Mouse (Mus musculus) adipose tissue, adult 10 weeks (tissue): Measurements from ENCODE around the gene Ajm1. TPM values are rescaled to one million over a fixed set of nuclear protein-coding genes. Genes with fewer than 3 reads are reported as not detected.

Source experiments
- polyA plus RNA-seq: library from polyadenylated mRNA; stranded (reverse); fragments of 350-450 nt; fragmentation: Illumina TruSeq; extraction: RNeasy Lipid Tissue Mini Kit (QIAGEN cat#74804); gene quantifications from one replicate; pipeline ENCODE4 v1.2.3, GENCODE M21; 2014; ENCODE audit warnings: low read depth, low replicate concordance

The Ajm1 gene
- 1.7 TPM for polyA plus RNA-seq

GRCm38 (mm10) chr2:25581294-25581864 is at the start of gene Ajm1:
Gene Ajm1, minus strand, starts transcription at chr2:25581757.

GRCm38 (mm10) chr2:25627811-25628210 is 46.3 kb upstream of the Ajm1 start, which contains the start of gene Fcna:
Gene Fcna, minus strand, starts transcription at chr2:25628030.

GRCm38 (mm10) chr2:25621229-25622200 is 40.0 kb upstream of the Ajm1 start, which contains the start of gene Tmem141:
Gene Tmem141, minus strand, starts transcription at chr2:25622005.

GRCm38 (mm10) chr2:25617578-25617977 is 36.0 kb upstream of the Ajm1 start, which contains the start of gene Ccdc183:
Gene Ccdc183, minus strand, starts transcription at chr2:25617678.

GRCm38 (mm10) chr2:25607761-25608622 is 26.4 kb upstream of the Ajm1 start, which contains the start of gene Rabl6:
Gene Rabl6, minus strand, starts transcription at chr2:25608521.

GRCm38 (mm10) chr2:25574579-25575431 is 6.8 kb downstream of the Ajm1 start, which contains the start of the genes Mamdc4 and Phpt1:
Gene Mamdc4, minus strand, starts transcription at chr2:25574845.
Gene Phpt1, minus strand, starts transcription at chr2:25575224.

GRCm38 (mm10) chr2:25557221-25557963 is 24.2 kb downstream of the Ajm1 start, which contains the start of gene Edf1:
Gene Edf1, plus strand, starts transcription at chr2:25557847.

GRCm38 (mm10) chr2:25546811-25547491 is 34.6 kb downstream of the Ajm1 start, which contains the start of gene Traf2:
Gene Traf2, minus strand, starts transcription at chr2:25546940.

Other genes with a start within 250 kb of the Ajm1 start
- 44.1 TPM for gene Man1b1, start 249.4 kb downstream of the Ajm1 start, polyA plus RNA-seq
- 15.5 TPM for gene Dpp7, start 225.4 kb downstream of the Ajm1 start, polyA plus RNA-seq
- 26.4 TPM for gene Uap1l1, start 216.1 kb downstream of the Ajm1 start, polyA plus RNA-seq
- 1.5 TPM for gene Sapcd2, start 209.4 kb downstream of the Ajm1 start, polyA plus RNA-seq
- 47.9 TPM for gene Entpd2, start 185.9 kb downstream of the Ajm1 start, polyA plus RNA-seq
- gene Npdc1, start 182.4 kb downstream of the Ajm1 start, polyA plus RNA-seq = 94.7 TPM
- 0.61 TPM for gene Fut7, start 158.5 kb downstream of the Ajm1 start, polyA plus RNA-seq
- gene Abca2, start 153.1 kb downstream of the Ajm1 start, polyA plus RNA-seq = 204 TPM
- gene Clic3, start 124.9 kb downstream of the Ajm1 start, polyA plus RNA-seq = 34.4 TPM
- gene Paxx, start 120.7 kb downstream of the Ajm1 start, polyA plus RNA-seq = 79.8 TPM
- gene Ptgds, start 111.7 kb downstream of the Ajm1 start, polyA plus RNA-seq = 1,188 TPM
- 383 TPM for gene Lcn12, start 87.8 kb downstream of the Ajm1 start, polyA plus RNA-seq
- 74.6 TPM for gene Fbxw5, start 81.0 kb downstream of the Ajm1 start, polyA plus RNA-seq
- 7.2 TPM for gene C8g, start 80.0 kb downstream of the Ajm1 start, polyA plus RNA-seq
- gene Traf2, start 34.8 kb downstream of the Ajm1 start, polyA plus RNA-seq = 15.6 TPM
- gene Edf1, start 23.9 kb downstream of the Ajm1 start, polyA plus RNA-seq = 250 TPM
- gene Mamdc4, start 6.9 kb downstream of the Ajm1 start, polyA plus RNA-seq = 1.1 TPM
- gene Phpt1, start 6.5 kb downstream of the Ajm1 start, polyA plus RNA-seq = 65.3 TPM
- gene Rabl6, start 26.8 kb upstream of the Ajm1 start, polyA plus RNA-seq = 69.7 TPM
- gene Ccdc183, start 35.9 kb upstream of the Ajm1 start, polyA plus RNA-seq = 7.2 TPM
- gene Tmem141, start 40.2 kb upstream of the Ajm1 start, polyA plus RNA-seq = 48.8 TPM
- gene Fcna, start 46.3 kb upstream of the Ajm1 start, polyA plus RNA-seq = 41.5 TPM
- 6,740 TPM for gene Lcn8, start 71.4 kb upstream of the Ajm1 start, polyA plus RNA-seq
- 8,551 TPM for gene Lcn5, start 76.2 kb upstream of the Ajm1 start, polyA plus RNA-seq
- 653 TPM for gene Lcn6, start 95.0 kb upstream of the Ajm1 start, polyA plus RNA-seq
- 827 TPM for gene Lcn10, start 101.0 kb upstream of the Ajm1 start, polyA plus RNA-seq
- 28.7 TPM for gene Obp2a, start 118.3 kb upstream of the Ajm1 start, polyA plus RNA-seq
- gene Bmyc, start 125.0 kb upstream of the Ajm1 start, polyA plus RNA-seq = 235 TPM
- gene Obp2b, start 155.3 kb upstream of the Ajm1 start, polyA plus RNA-seq = 0.82 TPM
- not detected for gene Lcn3, start 183.8 kb upstream of the Ajm1 start, polyA plus RNA-seq
- gene Lcn11, start 195.3 kb upstream of the Ajm1 start, polyA plus RNA-seq = not detected
- not detected for gene Gm13539, start 200.5 kb upstream of the Ajm1 start, polyA plus RNA-seq
- gene Glt6d1, start 234.1 kb upstream of the Ajm1 start, polyA plus RNA-seq = 1.5 TPM
- 3,717 TPM for gene Lcn9, start 241.4 kb upstream of the Ajm1 start, polyA plus RNA-seq